Mouse (Mus musculus) brain, embryonic 14.5 days (tissue): ENCODE data around the gene Myo10. TPM values are rescaled to one million over a fixed set of nuclear protein-coding genes. Genes with fewer than 3 reads are reported as not detected.
"Not testable (repeated sequence)": the region's sequence is repeated elsewhere in the genome, so short reads cannot be mapped to it uniquely, and the experiment has no call there.

ENCODE experiments used
- DNase-seq: peaks from one replicate; pipeline ENCODE4 v3.0.0-alpha.2; 2011; ENCODE audit warnings: low read depth
- CTCF ChIP-seq: fragments of 200-500 bp; IDR thresholded peaks from 2 replicates; pipeline ENCODE4 v1.5.1; 2012; ENCODE audit warnings: inconsistent platforms, mild to moderate bottlenecking, moderate library complexity, borderline replicate concordance; ENCODE audit not compliant: insufficient read depth, insufficient read length; ENCODE audit errors: extremely low read depth
- POLR2A ChIP-seq: fragments of 200-500 bp; IDR thresholded peaks from 2 replicates; pipeline ENCODE4 v1.6.1; 2012; ENCODE audit warnings: mild to moderate bottlenecking, inconsistent platforms, borderline replicate concordance; ENCODE audit not compliant: poor library complexity, insufficient read depth, insufficient read length, severe bottlenecking; ENCODE audit errors: extremely low read depth
- polyA plus RNA-seq: library from polyadenylated mRNA; depleted of rRNA; stranded (reverse); fragments of >200 nt; gene quantifications from 2 replicates; pipeline ENCODE4 v1.2.3, GENCODE M21; 2012

Myo10 gene
- polyA plus RNA-seq, 1 experiment, result 33.7 TPM

- DNase-seq, result no peak
- TF ChIP-seq POLR2A, result no peak
- no peak for TF ChIP-seq CTCF
These were observed 82.7 kb downstream of the Myo10 start for GRCm38 (mm10) chr15:25704809-25705585.

- no peak for DNase-seq
- TF ChIP-seq POLR2A (no peak), CTCF (no peak)
These were observed 84.7 kb downstream of the Myo10 start for GRCm38 (mm10) chr15:25706874-25707554.

GRCm38 (mm10) chr15:25707891-25708290 is 85.6 kb downstream of the Myo10 start:
- no peak for DNase-seq
- TF ChIP-seq CTCF, result no peak
- no peak for TF ChIP-seq POLR2A

DNA sequence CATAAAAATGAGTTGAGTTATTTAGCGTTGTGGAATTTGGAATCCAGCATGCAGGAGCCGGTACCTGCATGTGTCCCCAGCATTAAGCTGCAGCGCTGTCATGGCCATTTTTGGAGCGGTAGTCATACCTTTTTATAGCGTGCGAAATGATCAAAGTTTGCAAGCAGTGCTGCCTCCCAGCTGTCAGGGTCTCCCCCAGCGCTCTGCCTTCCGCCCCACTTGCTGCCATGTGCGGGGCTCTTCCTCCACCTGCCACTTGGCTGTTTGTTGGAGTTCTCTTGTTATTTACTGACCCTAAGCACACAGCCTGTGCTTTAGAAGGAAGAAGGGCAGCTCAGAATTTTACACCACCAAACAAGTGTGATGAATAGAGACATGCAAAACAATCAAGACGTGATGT is 88.6 kb downstream of the Myo10 start:
- TF ChIP-seq POLR2A, result no peak
- no peak for TF ChIP-seq CTCF
- DNase-seq, result no peak

DNA sequence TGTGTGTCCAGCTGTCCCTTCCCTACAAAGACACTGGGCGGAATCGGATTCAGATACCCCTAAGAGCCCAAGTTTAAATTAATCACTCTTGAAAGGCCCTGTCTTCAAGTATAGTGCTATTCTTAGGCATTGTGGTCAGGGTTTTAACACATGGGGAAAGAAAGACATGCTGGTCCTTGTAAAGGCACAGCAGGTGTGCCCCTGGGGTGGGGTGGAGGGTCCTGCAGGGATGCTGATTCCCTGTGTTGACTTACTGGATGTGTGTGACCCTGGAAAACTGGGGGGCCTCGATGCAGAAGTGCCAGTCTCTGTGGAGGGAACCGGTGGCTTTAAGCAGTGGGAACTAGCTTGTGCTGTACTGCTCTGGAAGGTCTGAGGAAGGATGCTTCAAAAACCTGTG is 90.6 kb downstream of the Myo10 start:
- no peak for TF ChIP-seq POLR2A
- no peak for TF ChIP-seq CTCF
- DNase-seq, result no peak

GRCm38 (mm10) chr15:25713587-25714361 is 91.4 kb downstream of the Myo10 start:
- no peak for TF ChIP-seq CTCF
- no peak for TF ChIP-seq POLR2A
- DNase-seq, result peak; percentile 73

- TF ChIP-seq POLR2A (no peak), CTCF (no peak)
- DNase-seq, result peak; percentile 72
These were observed 93.1 kb downstream of the Myo10 start for GRCm38 (mm10) chr15:25715218-25715995.

DNA sequence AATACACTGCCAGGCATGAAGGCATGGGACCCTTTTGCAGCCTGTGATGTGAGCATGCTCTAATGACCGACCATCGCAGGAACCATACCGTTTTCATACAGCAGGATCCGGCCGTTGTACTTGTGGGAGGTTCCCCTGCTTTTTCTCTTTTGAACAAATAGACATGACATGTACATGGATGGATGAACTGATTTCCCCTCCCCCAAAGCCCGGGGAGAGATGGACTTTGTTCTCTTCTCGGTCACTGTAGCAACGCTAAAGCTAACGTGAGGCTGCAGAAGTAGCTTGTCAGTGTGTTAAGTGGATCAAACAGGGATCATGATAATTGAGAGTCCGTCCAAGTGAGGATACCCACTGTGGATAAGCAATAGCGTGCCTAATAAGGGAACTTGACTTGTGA is 93.7 kb downstream of the Myo10 start:
- peak; percentile 45 for DNase-seq
- TF ChIP-seq CTCF (no peak), POLR2A (no peak)

DNA sequence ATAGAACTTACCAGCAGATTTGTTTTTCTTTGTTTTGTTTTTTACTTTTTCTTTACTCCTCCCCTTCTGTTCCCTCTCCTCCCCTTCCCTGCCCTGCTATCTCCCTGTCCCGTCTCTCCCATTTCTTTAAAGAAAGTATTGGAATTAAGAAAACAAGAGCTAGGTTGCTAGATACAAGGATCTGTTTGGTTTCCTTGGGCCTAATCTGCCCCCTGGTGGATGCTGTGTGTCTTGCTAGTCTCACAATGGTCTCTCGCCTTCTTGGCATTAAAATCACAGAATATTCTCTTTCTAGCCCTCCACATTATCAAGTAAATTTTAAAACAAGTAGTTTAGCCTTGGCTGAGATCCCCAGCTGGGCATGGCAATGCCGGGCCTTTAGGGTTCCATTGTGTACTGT is 94.7 kb downstream of the Myo10 start:
- DNase-seq, result peak; percentile 93
- TF ChIP-seq CTCF, result peak; percentile 84; the same call in 1 of the 2 replicates
- no peak for TF ChIP-seq POLR2A

DNA sequence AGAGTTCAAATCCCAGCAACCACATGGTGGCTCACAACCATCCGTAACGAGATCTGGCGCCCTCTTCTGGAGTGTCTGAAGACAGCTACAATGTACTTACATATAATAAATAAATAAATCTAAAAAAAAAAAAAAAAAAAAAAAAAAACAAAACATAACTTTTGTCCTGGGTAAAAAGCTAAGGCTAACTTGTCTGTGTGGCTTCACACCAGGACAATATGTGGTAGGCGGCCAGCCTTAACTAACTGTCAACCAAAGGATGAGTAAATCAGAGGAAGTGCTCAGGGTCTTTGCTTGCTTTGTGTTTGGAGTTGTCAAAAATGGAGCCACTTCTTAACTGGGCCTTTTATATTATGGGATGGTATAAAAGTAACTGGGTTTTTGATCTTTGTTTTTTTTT is 95.8 kb downstream of the Myo10 start:
- not testable (repeated sequence) for DNase-seq

DNA sequence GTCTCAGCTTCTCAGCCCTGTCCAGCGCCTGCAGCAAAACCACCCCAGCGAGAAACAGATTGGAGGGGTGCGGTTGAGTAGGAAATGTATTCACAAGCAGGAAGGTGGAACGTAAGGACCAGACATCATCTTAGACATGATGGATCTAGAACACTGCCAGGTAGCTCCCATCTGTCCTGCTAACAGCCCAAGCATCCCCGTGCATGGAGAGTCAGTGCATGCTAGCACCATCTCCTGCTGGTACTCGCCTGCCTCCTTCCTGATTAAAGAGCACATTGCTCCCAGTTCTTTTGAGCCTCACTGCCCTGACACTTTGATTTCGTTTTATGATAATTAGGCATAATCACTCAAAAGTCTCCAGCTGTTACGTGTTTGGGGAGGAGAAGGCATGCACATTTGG is 96.9 kb downstream of the Myo10 start:
- no peak for TF ChIP-seq POLR2A
- TF ChIP-seq CTCF, result no peak

DNA sequence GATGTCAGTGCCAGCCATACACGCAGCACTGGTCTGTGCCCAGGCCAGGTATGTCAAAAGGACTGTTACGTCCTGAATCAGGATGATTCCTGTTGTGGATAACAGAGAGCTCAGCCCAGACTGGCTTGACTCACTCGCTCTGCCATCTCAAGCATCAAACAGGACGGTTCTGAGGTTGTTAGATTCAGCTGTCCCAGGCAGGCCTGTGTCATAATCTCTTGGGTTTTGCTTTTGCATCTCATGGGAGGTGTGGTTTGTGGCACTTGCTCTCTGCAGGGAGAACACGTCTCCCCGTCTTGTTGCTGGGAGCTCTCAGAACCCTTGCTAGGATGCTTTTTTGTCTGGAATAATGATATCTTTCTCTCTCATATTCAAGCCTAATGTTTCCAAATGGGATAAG is 97.9 kb downstream of the Myo10 start:
- TF ChIP-seq CTCF (no peak), POLR2A (no peak)
- no peak for DNase-seq

More for the DNA sequence above, 96.9 kb downstream of the Myo10 start:
- DNase-seq, result no peak
